Mouse (Mus musculus) G1E (cell line): Measurements from ENCODE around the gene Gbp7. TPM values are rescaled to one million over a fixed set of nuclear protein-coding genes. Genes with fewer than 3 reads are reported as not detected.

Experiments used
- ATAC-seq: 2 replicates; pipeline ENCODE4 v1.8.0; 2016; ENCODE audit warnings: mild to moderate bottlenecking; ENCODE audit not compliant: insufficient number of reproducible peaks, poor library complexity, low FRiP score, severe bottlenecking; ENCODE audit errors: extremely low read depth
- DNase-seq: peaks from one replicate; pipeline ENCODE4 v3.0.0; 2012; ENCODE audit warnings: low spot score
- H3K27me3 ChIP-seq: 2 replicates; pipeline ENCODE4 v1.6.1; 2012; ENCODE audit warnings: mild to moderate bottlenecking, low read length, inconsistent platforms; ENCODE audit not compliant: insufficient read depth
- H3K36me3 ChIP-seq: replicated peaks from 2 replicates; pipeline ENCODE3; 2012; ENCODE audit warnings: mild to moderate bottlenecking, inconsistent platforms
- H3K4me1 ChIP-seq: 2 replicates; pipeline ENCODE4 v1.6.1; 2012; ENCODE audit warnings: low read depth, low read length, inconsistent platforms, mixed read lengths; ENCODE audit not compliant: insufficient read depth
- H3K4me3 ChIP-seq: 2 replicates; pipeline ENCODE4 v1.5.1; 2012; ENCODE audit warnings: low read depth, mild to moderate bottlenecking, inconsistent platforms, low read length, moderate library complexity, mixed read lengths
- H3K9me3 ChIP-seq: replicated peaks from 2 replicates; pipeline ENCODE4 v1.6.1; 2012; ENCODE audit warnings: inconsistent platforms
- CTCF ChIP-seq: IDR thresholded peaks from 2 replicates; pipeline ENCODE4 v1.5.1; 2012; ENCODE audit warnings: low read depth, low read length, inconsistent platforms, mixed read lengths
- GATA1 ChIP-seq: IDR thresholded peaks from 2 replicates; pipeline ENCODE4 v1.6.1; 2012; ENCODE audit warnings: borderline replicate concordance, low read length, inconsistent platforms, mixed read lengths
- GATA2 ChIP-seq: IDR thresholded peaks from 2 replicates; pipeline ENCODE4 v1.6.1; 2012; ENCODE audit warnings: low read depth, low read length, inconsistent platforms, borderline replicate concordance
- POLR2AphosphoS5 ChIP-seq: IDR thresholded peaks from 2 replicates; pipeline ENCODE4 v1.6.1; 2012; ENCODE audit warnings: low read depth, low read length, inconsistent platforms; ENCODE audit not compliant: insufficient replicate concordance
- TAL1 ChIP-seq: conservative IDR thresholded peaks from 2 replicates; pipeline ENCODE4 v1.6.1; 2012; ENCODE audit warnings: low read depth, low read length, inconsistent platforms, mixed read lengths
- polyA plus RNA-seq: library from polyadenylated mRNA; stranded (reverse); fragments of >175 nt; gene quantifications from 2 replicates; pipeline ENCODE4 v1.2.3, GENCODE M21; 2012
- total RNA-seq, 2 experiments: library from RNA; stranded (forward) in 1 of 2; stranded (reverse) in 1 of 2; fragments of 200-1000 nt in 1 of 2; fragments of >200 nt in 1 of 2; fragmentation: Nextera tagmentation in 1 of 2; gene quantifications; 2 replicates each; pipeline ENCODE4 v1.2.3; 2014 to 2017

The Gbp7 gene
- total and polyA plus RNA-seq, 3 experiments = 0.30 to 12.3 (median 8.4) TPM

DNA sequence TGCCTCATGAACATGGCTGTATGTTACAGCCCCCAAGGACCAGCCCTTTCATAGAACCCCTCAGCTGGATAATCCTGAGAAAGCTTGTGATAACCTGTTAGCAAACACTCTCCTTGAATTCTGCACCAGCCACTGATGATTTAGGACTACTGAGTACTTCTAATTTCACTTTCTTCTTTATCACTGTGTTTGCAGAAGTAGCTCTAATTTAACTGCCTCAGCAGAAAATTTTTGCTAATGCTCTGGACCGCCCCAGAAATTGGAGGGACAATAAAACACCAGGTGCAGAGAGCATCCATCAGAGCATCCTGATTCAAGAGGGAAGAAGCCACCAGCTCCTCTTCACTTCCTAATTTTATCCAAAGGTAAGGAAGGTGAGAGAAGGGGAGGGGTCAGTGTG lies 64.4 kb downstream of the Gbp7 start, which contains the start of gene Gbp2b:
Gene Gbp2b, plus strand, starts transcription at position 301 of the 400 bp plus-strand sequence.
- TF ChIP-seq GATA2 (no peak), CTCF (no peak), TAL1 (no peak), POLR2AphosphoS5 (no peak), GATA1 (no peak)
- no peaks in the 10 kb centered on the region for H3K36me3 ChIP-seq
- no peak within 1 kb of the TSS for H3K4me3 ChIP-seq
- no peaks in the 10 kb centered on the region for H3K4me1 ChIP-seq
- no peaks in the 10 kb centered on the region for H3K9me3 ChIP-seq
- H3K27me3 ChIP-seq = no peaks in the 10 kb centered on the region
- no peak for ATAC-seq
- no peak for DNase-seq

DNA sequence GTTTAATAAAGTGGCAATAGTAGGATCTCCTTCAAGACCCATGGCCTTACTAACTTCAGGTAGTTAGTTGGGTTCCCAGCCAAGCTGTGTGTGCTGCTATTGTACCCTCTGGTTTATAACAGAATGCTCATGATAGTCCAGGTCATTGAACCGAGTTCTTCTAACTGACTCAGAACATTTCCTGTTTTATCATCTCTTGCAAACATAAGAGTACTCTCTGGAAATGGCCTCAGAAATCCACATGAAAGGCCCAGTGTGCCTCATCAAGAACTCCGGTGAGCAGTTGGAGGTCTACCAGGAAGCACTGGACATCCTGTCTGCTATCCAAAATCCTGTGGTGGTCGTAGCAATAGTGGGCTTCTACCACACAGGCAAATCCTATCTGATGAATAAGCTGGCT lies 67.8 kb downstream of the Gbp7 start:
- Histone ChIP-seq H3K27me3 (no peaks in the 10 kb centered on the region), H3K4me3 (no peak overlapping the region), H3K9me3 (no peaks in the 10 kb centered on the region), H3K4me1 (no peaks in the 10 kb centered on the region), H3K36me3 (no peaks in the 10 kb centered on the region)
- DNase-seq (no peak), ATAC-seq (no peak)
- no peak for TF ChIP-seq GATA2
- no peak for TF ChIP-seq CTCF
- TF ChIP-seq POLR2AphosphoS5 = no peak
- no peak for TF ChIP-seq GATA1
- no peak for TF ChIP-seq TAL1

Other genes with a start within 250 kb of the Gbp7 start
- 55.7 and 57.9 TPM in 2 replicates for gene Pdlim5, start 134.6 kb upstream of the Gbp7 start, total RNA-seq (2014; fragmentation: Nextera tagmentation)
- 27.6 and 33.4 TPM in 2 replicates for gene Pdlim5, start 134.6 kb upstream of the Gbp7 start, total RNA-seq (2017)
- gene Pdlim5, start 134.6 kb upstream of the Gbp7 start, polyA plus RNA-seq = 32.5 and 36.9 TPM in 2 replicates
- gene Gbp5, start 36.4 kb upstream of the Gbp7 start, total RNA-seq (2014; fragmentation: Nextera tagmentation) = not detected in 2 replicates
- 0.05 and 0.12 TPM in 2 replicates for gene Gbp5, start 36.4 kb upstream of the Gbp7 start, total RNA-seq (2017)
- not detected in 2 replicates for gene Gbp5, start 36.4 kb upstream of the Gbp7 start, polyA plus RNA-seq
- not detected in 2 replicates for gene Gbp3, start 29.7 kb downstream of the Gbp7 start, total RNA-seq (2014; fragmentation: Nextera tagmentation)
- gene Gbp3, start 29.7 kb downstream of the Gbp7 start, total RNA-seq (2017) = 0.12 and 0.27 TPM in 2 replicates
- not detected in 2 replicates for gene Gbp3, start 29.7 kb downstream of the Gbp7 start, polyA plus RNA-seq
- 0.44 TPM in 1 of 2 replicates, not detected in the other for gene Gbp2b, start 64.5 kb downstream of the Gbp7 start, total RNA-seq (2014; fragmentation: Nextera tagmentation)
- 0.41 and 0.44 TPM in 2 replicates for gene Gbp2b, start 64.5 kb downstream of the Gbp7 start, total RNA-seq (2017)
- gene Gbp2b, start 64.5 kb downstream of the Gbp7 start, polyA plus RNA-seq = not detected in 2 replicates
- 0.29 and 0.30 TPM in 2 replicates for gene Gbp2, start 90.3 kb downstream of the Gbp7 start, total RNA-seq (2014; fragmentation: Nextera tagmentation)
- 0.46 and 0.87 TPM in 2 replicates for gene Gbp2, start 90.3 kb downstream of the Gbp7 start, total RNA-seq (2017)
- gene Gbp2, start 90.3 kb downstream of the Gbp7 start, polyA plus RNA-seq = not detected in 2 replicates
- not detected in 2 replicates for gene Kyat3, start 170.7 kb downstream of the Gbp7 start, total RNA-seq (2014; fragmentation: Nextera tagmentation)
- 0.17 and 0.22 TPM in 2 replicates for gene Kyat3, start 170.7 kb downstream of the Gbp7 start, total RNA-seq (2017)
- not detected in 2 replicates for gene Kyat3, start 170.7 kb downstream of the Gbp7 start, polyA plus RNA-seq
- 64.3 and 67.3 TPM in 2 replicates for gene Gtf2b, start 234.7 kb downstream of the Gbp7 start, total RNA-seq (2014; fragmentation: Nextera tagmentation)
- gene Gtf2b, start 234.7 kb downstream of the Gbp7 start, total RNA-seq (2017) = 156 and 159 TPM in 2 replicates
- gene Gtf2b, start 234.7 kb downstream of the Gbp7 start, polyA plus RNA-seq = 2.5 and 3.4 TPM in 2 replicates